Mouse (Mus musculus) stomach, embryonic 14.5 days (tissue): Measurements from ENCODE around the gene Gtf2ird2. TPM values are rescaled to one million over a fixed set of nuclear protein-coding genes. Genes with fewer than 3 reads are reported as not detected.

Source experiments
- ATAC-seq: fragments of 200-750 bp; cut with Nextera tagmentation; 2 replicates; pipeline ENCODE4 v1.8.0; 2017; ENCODE audit warnings: low read depth, moderate TSS enrichment; ENCODE audit not compliant: insufficient number of reproducible peaks, insufficient read depth, low FRiP score
- H3K27ac ChIP-seq: fragments of 300-500 bp; sonication (generic); 2 replicates; pipeline ENCODE4 v1.5.1; 2014; ENCODE audit warnings: mild to moderate bottlenecking, low read length, moderate library complexity, mixed read lengths
- H3K27me3 ChIP-seq: fragments of 300-500 bp; sonication (generic); 2 replicates; pipeline ENCODE4 v1.6.1; 2014; ENCODE audit warnings: low read length, control low read depth, mixed read lengths; ENCODE audit not compliant: control insufficient read depth, insufficient read depth
- H3K36me3 ChIP-seq: fragments of 300-500 bp; sonication (generic); 2 replicates; pipeline ENCODE4 v1.6.1; 2014; ENCODE audit warnings: mild to moderate bottlenecking, control low read depth, low read length, moderate library complexity, mixed read lengths; ENCODE audit not compliant: control insufficient read depth, insufficient read depth
- H3K4me1 ChIP-seq: fragments of 300-500 bp; sonication (generic); 2 replicates; pipeline ENCODE4 v1.6.1; 2014; ENCODE audit warnings: low read length, control low read depth, mixed read lengths; ENCODE audit not compliant: control insufficient read depth, insufficient read depth
- H3K4me2 ChIP-seq: fragments of 300-500 bp; sonication (generic); replicated peaks from 2 replicates; pipeline ENCODE4 v1.6.1; 2014; ENCODE audit warnings: low read depth, low read length, control low read depth
- H3K4me3 ChIP-seq: fragments of 300-500 bp; sonication (generic); 2 replicates; pipeline ENCODE4 v1.5.1; 2014; ENCODE audit warnings: low read depth, low read length, control low read depth
- H3K9ac ChIP-seq: fragments of 300-500 bp; sonication (generic); replicated peaks from 2 replicates; pipeline ENCODE4 v1.6.1; 2014; ENCODE audit warnings: low read depth, mild to moderate bottlenecking, control low read depth, low read length, moderate library complexity, mixed read lengths
- H3K9me3 ChIP-seq: fragments of 300-500 bp; sonication (generic); 2 replicates; pipeline ENCODE4 v1.6.1; 2016; ENCODE audit warnings: low read depth, low read length, control low read depth; ENCODE audit not compliant: control insufficient read depth
- WGBS: fragments of 180-500 bp; shearing (Covaris S2); extraction: QIAGEN DNeasy Blood & Tissue Kit; methylation state at CpG from one replicate; pipeline ENCODE4 v1.1.7; 2014; 5-methylcytosine and 5-hydroxymethylcytosine counted together
- polyA plus RNA-seq: library from polyadenylated mRNA; unstranded; fragments of >200 nt; fragmentation: Nextera tagmentation; extraction: Ambion mirVana; gene quantifications from 2 replicates; pipeline ENCODE4 v1.2.1, GENCODE M21; 2014

Gene Gtf2ird2
- polyA plus RNA-seq, 1 experiment from 2014 or later = 10.1 TPM

DNA sequence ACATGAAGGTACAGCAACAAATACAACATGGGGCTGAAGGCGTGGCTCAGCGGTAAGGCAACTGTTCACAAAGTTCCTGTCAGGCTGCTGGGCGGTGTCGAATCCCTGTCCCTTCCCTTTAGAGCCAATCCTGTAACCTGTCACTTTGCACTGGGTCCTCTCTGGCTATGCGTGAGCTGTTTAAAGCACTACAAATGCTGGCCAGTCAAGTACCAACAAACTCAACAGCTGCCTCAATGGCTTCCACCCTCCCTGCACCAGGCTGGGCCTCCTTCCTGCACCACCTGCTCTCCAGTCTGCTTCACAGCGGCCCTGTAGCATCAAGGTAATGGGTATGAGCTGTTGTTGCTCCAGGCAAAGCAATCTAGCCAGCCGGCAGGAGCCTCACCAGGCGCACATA lies 84.9 kb downstream of the Gtf2ird2 start:
- Histone ChIP-seq H3K27ac (no peak overlapping the region), H3K4me1 (no peaks in the 10 kb centered on the region), H3K9me3 (no peaks in the 10 kb centered on the region), H3K27me3 (no peaks in the 10 kb centered on the region), H3K9ac (no peak overlapping the region), H3K4me2 (no peak overlapping the region), H3K4me3 (no peak overlapping the region), H3K36me3 (peaks cover 92% of the 10 kb centered on the region)
- WGBS = 95% methylated on average over 8 of the region's 8 CpGs
- no peak for ATAC-seq

DNA sequence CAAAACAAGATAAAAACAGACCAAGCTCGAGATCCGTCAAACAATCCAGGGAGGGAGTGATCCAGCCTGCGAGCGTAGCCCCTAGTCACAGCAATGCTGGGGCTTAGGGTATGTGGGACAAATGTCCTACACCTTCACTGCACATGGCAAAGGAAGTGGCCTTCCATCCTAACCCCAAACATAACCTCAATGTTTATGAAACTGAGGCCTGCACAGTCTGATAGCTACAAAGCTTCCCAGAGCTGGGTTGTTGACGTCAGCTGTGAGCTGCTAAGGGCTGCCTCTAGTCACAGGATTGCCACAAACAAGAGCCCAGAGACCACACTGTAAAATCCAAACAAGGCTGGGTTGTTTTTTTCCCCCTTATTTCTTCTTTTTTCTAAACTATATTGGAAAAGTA lies 85.9 kb downstream of the Gtf2ird2 start:
- H3K4me1 ChIP-seq = no peaks in the 10 kb centered on the region
- no peak overlapping the region for H3K9ac ChIP-seq
- H3K27ac ChIP-seq = no peak overlapping the region
- H3K27me3 ChIP-seq = no peaks in the 10 kb centered on the region
- H3K4me3 ChIP-seq = no peak overlapping the region
- H3K36me3 ChIP-seq = peaks cover 90% of the 10 kb centered on the region
- no peaks in the 10 kb centered on the region for H3K9me3 ChIP-seq
- 84% methylated on average over 5 of the region's 5 CpGs for WGBS
- H3K4me2 ChIP-seq = no peak overlapping the region
- ATAC-seq = no peak

DNA sequence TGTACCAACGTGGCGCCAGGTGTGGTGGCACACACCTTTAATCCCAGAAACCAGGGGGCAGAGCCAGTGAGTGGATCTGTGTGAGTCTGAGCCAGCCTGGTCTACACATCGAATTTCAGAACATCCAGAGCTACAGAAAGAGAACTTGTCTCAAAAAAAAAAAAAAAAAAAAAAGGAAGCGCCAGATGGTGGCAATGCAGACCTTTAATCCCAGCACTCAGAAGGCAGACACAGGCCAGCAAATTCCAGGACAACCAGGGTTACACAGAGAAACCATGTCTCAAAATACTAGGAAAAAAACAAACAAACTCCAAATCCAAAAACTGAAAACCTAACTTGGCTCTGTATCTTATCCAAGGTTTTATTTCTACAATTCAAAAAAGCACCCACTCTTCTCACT lies 86.7 kb downstream of the Gtf2ird2 start:
- no peak overlapping the region for H3K9ac ChIP-seq
- no peaks in the 10 kb centered on the region for H3K9me3 ChIP-seq
- no peak overlapping the region for H3K4me2 ChIP-seq
- H3K4me1 ChIP-seq = no peaks in the 10 kb centered on the region
- no peak for ATAC-seq
- H3K4me3 ChIP-seq = no peak overlapping the region
- H3K36me3 ChIP-seq = peaks cover 90% of the 10 kb centered on the region
- H3K27ac ChIP-seq = no peak overlapping the region
- H3K27me3 ChIP-seq = no peaks in the 10 kb centered on the region
- 73% methylated on average over 4 of the region's 4 CpGs for WGBS

DNA sequence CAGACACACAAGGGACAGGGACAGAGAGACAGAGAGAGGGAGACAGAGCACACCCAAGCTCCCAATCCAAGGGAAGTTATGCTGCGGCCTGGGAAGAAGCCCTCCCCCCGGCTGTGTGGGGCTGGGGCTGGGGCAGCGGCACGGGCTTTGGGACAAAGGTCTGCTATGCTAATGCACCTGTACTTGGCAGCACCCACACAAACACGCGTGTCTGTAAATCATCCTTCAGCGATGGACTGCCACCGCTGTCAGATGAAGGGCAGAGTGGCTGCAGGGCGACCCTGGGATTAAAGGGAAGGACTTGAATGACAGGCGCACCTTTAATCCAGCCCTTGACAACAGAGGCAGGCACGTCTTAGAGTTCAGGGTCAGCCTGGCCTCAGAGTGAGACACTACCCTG lies 87.6 kb downstream of the Gtf2ird2 start:
- Histone ChIP-seq H3K27me3 (no peaks in the 10 kb centered on the region), H3K4me3 (no peak overlapping the region), H3K9ac (no peak overlapping the region), H3K4me1 (no peaks in the 10 kb centered on the region), H3K27ac (no peak overlapping the region), H3K36me3 (peaks cover 89% of the 10 kb centered on the region), H3K9me3 (no peaks in the 10 kb centered on the region), H3K4me2 (no peak overlapping the region)
- 88% methylated on average over 11 of the region's 11 CpGs for WGBS
- no peak for ATAC-seq

DNA sequence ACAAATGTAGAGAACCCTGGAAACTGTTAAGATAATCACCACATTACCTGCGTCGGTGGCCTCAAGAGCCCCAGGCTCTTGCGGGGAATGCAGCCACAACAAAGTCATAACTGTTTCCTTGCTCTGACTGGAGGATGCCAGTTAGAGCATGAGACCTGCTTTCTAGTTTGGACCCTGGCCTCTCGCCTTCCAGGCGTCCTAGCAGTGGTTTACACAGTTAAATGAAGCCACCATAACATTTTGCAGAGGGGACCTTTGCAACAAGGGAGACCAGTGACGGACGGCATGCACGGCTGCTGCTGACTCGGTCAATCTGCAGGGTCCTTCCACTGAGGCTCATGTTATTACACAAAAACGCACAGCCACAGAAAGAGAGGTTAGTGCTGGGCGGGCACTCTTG lies 88.9 kb downstream of the Gtf2ird2 start:
- H3K9me3 ChIP-seq = no peaks in the 10 kb centered on the region
- H3K27me3 ChIP-seq = no peaks in the 10 kb centered on the region
- H3K36me3 ChIP-seq = peaks cover 89% of the 10 kb centered on the region
- no peak overlapping the region for H3K4me3 ChIP-seq
- no peak overlapping the region for H3K9ac ChIP-seq
- H3K4me1 ChIP-seq = no peaks in the 10 kb centered on the region
- ATAC-seq = no peak
- 84% methylated on average over 11 of the region's 11 CpGs for WGBS
- no peak overlapping the region for H3K27ac ChIP-seq
- H3K4me2 ChIP-seq = no peak overlapping the region

DNA sequence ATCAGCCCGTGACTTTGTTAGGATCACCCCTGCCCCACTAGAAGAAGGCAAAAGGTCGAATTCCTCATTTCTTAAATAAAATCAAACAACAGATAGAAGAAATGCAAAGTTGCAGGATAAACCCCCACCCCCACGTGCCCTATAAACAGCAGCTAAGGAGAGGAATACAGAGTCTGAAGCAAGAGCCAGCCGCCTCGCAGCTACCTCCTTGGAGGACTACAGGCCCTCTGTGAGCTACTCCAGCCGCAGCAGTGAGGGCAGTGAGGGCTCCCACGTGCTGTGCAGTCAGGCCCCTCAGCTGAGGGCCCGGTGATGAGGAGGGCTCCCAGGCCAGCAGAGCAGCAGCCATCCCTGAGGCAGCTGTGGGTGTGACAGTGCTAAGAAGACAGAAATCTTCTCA lies 89.9 kb downstream of the Gtf2ird2 start:
- no peaks in the 10 kb centered on the region for H3K9me3 ChIP-seq
- H3K27me3 ChIP-seq = no peaks in the 10 kb centered on the region
- peaks cover 93% of the 10 kb centered on the region for H3K36me3 ChIP-seq
- H3K4me2 ChIP-seq = no peak overlapping the region
- 81% methylated on average over 8 of the region's 8 CpGs for WGBS
- H3K9ac ChIP-seq = no peak overlapping the region
- H3K4me3 ChIP-seq = no peak overlapping the region
- H3K27ac ChIP-seq = no peak overlapping the region
- no peak for ATAC-seq
- H3K4me1 ChIP-seq = no peaks in the 10 kb centered on the region

Other genes with a start within 250 kb of the Gtf2ird2 start
- 5.0 and 6.1 TPM in 2 replicates for gene Castor2, start 84.3 kb upstream of the Gtf2ird2 start, polyA plus RNA-seq
- 23.3 and 23.8 TPM in 2 replicates for gene Rcc1l, start 7.2 kb upstream of the Gtf2ird2 start, polyA plus RNA-seq
- gene Ncf1, start 45.6 kb downstream of the Gtf2ird2 start, polyA plus RNA-seq = 4.3 and 4.5 TPM in 2 replicates
- gene Gtf2i, start 130.7 kb downstream of the Gtf2ird2 start, polyA plus RNA-seq = 178 and 184 TPM in 2 replicates